Mouse (Mus musculus) lung, embryonic 16.5 days (tissue): ENCODE results near the gene Slc8a3. TPM values are rescaled to one million over a fixed set of nuclear protein-coding genes. Genes with fewer than 3 reads are reported as not detected.

Source experiments
- ATAC-seq: fragments of 200-750 bp; cut with Nextera tagmentation; 2 replicates; pipeline ENCODE4 v1.8.0; 2017; ENCODE audit warnings: low read depth, mild to moderate bottlenecking, moderate library complexity
- H3K27ac ChIP-seq: fragments of 300-500 bp; sonication (generic); 2 replicates; pipeline ENCODE4 v1.5.1; 2014; ENCODE audit warnings: mild to moderate bottlenecking, control low read depth, low read length
- H3K27me3 ChIP-seq: fragments of 300-500 bp; sonication (generic); 2 replicates; pipeline ENCODE4 v1.6.1; 2014; ENCODE audit warnings: low read depth, low read length, mixed read lengths; ENCODE audit not compliant: control insufficient read depth, insufficient read depth
- H3K36me3 ChIP-seq: fragments of 300-500 bp; sonication (generic); 2 replicates; pipeline ENCODE4 v1.6.1; 2014; ENCODE audit warnings: low read length; ENCODE audit not compliant: control insufficient read depth, insufficient read depth
- H3K4me1 ChIP-seq: fragments of 300-500 bp; sonication (generic); replicated peaks from 2 replicates; pipeline ENCODE4 v1.6.1; 2014; ENCODE audit warnings: low read length, mixed read lengths; ENCODE audit not compliant: control insufficient read depth, insufficient read depth
- H3K4me2 ChIP-seq: fragments of 300-500 bp; sonication (generic); 2 replicates; pipeline ENCODE4 v1.6.1; 2014; ENCODE audit warnings: low read depth, low read length, control low read depth
- H3K4me3 ChIP-seq: fragments of 300-500 bp; sonication (generic); 2 replicates; pipeline ENCODE4 v1.5.1; 2014; ENCODE audit warnings: mild to moderate bottlenecking, low read length, control low read depth
- H3K9ac ChIP-seq: fragments of 300-500 bp; sonication (generic); 2 replicates; pipeline ENCODE4 v1.6.1; 2014; ENCODE audit warnings: low read length, control low read depth
- H3K9me3 ChIP-seq: fragments of 300-500 bp; sonication (generic); 2 replicates; pipeline ENCODE4 v1.6.1; 2016; ENCODE audit warnings: low read length; ENCODE audit not compliant: control insufficient read depth
- WGBS: fragments of 180-500 bp; shearing (Covaris S2); extraction: QIAGEN DNeasy Blood & Tissue Kit; methylation state at CpG from one replicate; pipeline ENCODE4 v1.1.7; 2014; 5-methylcytosine and 5-hydroxymethylcytosine counted together
- polyA plus RNA-seq: library from polyadenylated mRNA; unstranded; fragments of >200 nt; fragmentation: Nextera tagmentation; extraction: Ambion mirVana; gene quantifications from 2 replicates; pipeline ENCODE4 v1.2.1, GENCODE M21; 2015

Gene Slc8a3
- polyA plus RNA-seq, 1 experiment from 2014 or later: 0.69 TPM

DNA sequence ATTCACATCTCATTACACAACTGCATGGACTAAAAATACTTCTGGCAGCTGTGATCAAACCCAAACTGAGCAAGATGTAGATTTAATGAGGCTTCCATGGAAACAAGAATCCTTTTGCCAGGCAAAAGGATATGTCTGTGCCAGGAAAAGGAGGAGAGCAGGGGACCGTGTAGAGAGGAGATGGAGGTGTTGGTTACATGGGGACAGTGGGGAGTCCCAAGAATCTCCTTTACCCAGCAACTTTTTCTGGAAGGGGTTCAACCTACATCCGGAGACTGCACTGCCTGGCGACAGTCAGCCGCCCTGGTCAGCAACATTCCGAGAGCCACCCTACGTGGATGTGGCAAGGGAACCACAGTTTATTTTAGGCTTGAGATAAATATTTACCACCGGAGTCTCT is 88.0 kb downstream of the Slc8a3 start:
- Histone ChIP-seq H3K27ac (no peak overlapping the region; the same call in 1 of the 2 replicates), H3K27me3 (no peaks in the 10 kb centered on the region), H3K36me3 (no peaks in the 10 kb centered on the region), H3K9me3 (no peaks in the 10 kb centered on the region), H3K4me1 (no peaks in the 10 kb centered on the region; the same call in 1 of the 2 replicates), H3K4me3 (no peak overlapping the region), H3K4me2 (no peak overlapping the region), H3K9ac (no peak overlapping the region)
- peak; percentile 89 for ATAC-seq
- 34% methylated on average over 7 of the region's 7 CpGs for WGBS

DNA sequence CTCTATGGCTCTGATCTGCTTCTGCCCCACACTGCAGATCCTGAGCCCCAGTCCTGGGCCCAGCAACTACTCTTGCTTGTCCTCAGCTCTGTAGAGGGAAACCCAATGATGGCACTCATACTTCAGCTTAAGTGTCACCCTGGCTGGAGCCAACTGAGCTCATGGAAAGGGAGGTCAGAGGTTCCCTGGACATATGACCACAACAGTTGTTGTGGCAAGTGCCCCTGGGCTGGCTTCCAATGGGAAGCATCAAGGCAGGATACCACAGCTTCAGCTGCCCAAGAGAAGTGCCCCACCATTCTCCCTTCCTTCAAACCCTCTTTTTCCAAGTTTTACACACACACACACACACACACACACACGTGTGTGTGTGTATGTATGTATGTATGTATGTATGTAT is 88.5 kb downstream of the Slc8a3 start:
- Histone ChIP-seq H3K9me3 (no peaks in the 10 kb centered on the region), H3K4me2 (no peak overlapping the region), H3K27me3 (no peaks in the 10 kb centered on the region), H3K4me3 (no peak overlapping the region), H3K9ac (no peak overlapping the region), H3K27ac (peak overlapping the region; percentile 8; the same call in 1 of the 2 replicates), H3K36me3 (no peaks in the 10 kb centered on the region), H3K4me1 (no peaks in the 10 kb centered on the region; the same call in 1 of the 2 replicates)
- ATAC-seq: no peak; the same call in 1 of the 2 replicates
- 64% methylated on average over 1 of the region's 1 CpGs for WGBS

DNA sequence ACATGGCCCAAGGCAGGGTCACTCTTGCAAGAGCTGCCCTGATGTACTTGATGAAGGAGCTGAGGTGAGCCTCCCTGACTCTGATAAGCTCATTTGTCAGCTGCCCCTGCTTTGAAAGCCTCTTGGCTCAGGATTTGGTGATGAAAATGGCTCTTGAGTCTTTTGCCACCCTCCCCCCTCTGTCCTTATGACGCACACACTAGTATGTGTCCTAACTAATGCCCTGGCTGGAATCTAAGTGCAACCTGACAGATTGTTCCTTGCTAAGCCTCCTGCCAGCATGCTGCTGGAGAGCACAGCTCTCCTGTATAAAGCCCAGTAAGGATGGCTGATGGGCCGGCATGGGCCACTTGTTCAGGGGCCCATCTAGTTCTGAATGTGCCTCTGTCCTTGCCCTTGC is 91.3 kb downstream of the Slc8a3 start:
- H3K9me3 ChIP-seq: no peaks in the 10 kb centered on the region
- no peak overlapping the region for H3K27ac ChIP-seq
- H3K4me3 ChIP-seq: no peak overlapping the region
- no peaks in the 10 kb centered on the region for H3K27me3 ChIP-seq
- H3K4me1 ChIP-seq: no peaks in the 10 kb centered on the region; the same call in 1 of the 2 replicates
- WGBS: 48% methylated on average over 2 of the region's 2 CpGs
- no peak overlapping the region for H3K9ac ChIP-seq
- no peaks in the 10 kb centered on the region for H3K36me3 ChIP-seq
- H3K4me2 ChIP-seq: no peak overlapping the region
- ATAC-seq: no peak

DNA sequence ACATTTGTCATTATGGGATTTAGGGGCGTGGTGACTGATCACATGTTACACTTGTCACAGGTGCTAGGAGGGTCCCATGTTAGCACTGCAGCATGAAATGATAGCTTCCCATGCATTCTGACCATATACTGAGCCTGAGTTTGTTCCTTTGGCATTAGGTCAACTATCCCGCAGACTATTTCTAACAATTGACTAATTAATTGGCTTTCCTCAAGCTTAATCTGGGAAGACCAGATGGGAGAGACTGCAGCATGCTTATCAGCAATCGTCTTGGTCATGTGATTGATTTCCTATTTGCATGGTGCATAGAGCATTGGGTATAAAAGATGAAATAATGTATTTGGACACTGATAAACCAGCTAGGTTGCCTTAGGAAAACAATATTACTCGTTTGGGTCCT is 91.9 kb downstream of the Slc8a3 start:
- H3K9me3 ChIP-seq: no peaks in the 10 kb centered on the region
- H3K4me3 ChIP-seq: no peak overlapping the region
- H3K9ac ChIP-seq: no peak overlapping the region
- no peak overlapping the region for H3K27ac ChIP-seq
- no peak for ATAC-seq
- 65% methylated on average over 4 of the region's 4 CpGs for WGBS
- no peaks in the 10 kb centered on the region for H3K36me3 ChIP-seq
- H3K4me2 ChIP-seq: no peak overlapping the region
- H3K4me1 ChIP-seq: no peaks in the 10 kb centered on the region; the same call in 1 of the 2 replicates
- H3K27me3 ChIP-seq: no peaks in the 10 kb centered on the region

DNA sequence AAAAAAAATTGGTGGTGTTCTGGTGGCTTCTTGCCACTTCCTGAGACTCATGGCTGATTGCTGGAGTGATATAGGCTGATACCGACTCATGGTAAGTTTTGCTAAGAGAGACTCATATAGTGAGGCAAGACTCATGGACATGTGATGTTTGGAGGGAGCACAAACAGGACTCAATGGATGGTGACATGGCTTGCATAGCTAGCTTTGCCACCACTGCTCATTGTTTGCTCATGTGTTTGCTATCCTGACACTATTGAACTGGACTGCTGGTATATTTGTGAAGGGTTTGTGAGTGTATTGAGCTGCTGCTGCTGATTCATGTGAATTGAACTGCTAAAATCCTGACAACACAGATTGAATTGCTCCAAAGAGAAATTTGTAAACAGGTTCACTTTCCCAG is 95.8 kb downstream of the Slc8a3 start:
- Histone ChIP-seq H3K27ac (no peak overlapping the region), H3K36me3 (no peaks in the 10 kb centered on the region), H3K27me3 (no peaks in the 10 kb centered on the region), H3K9me3 (no peaks in the 10 kb centered on the region), H3K4me3 (no peak overlapping the region), H3K9ac (no peak overlapping the region), H3K4me2 (no peak overlapping the region), H3K4me1 (no peaks in the 10 kb centered on the region)
- 97% methylated on average over 1 of the region's 1 CpGs for WGBS
- ATAC-seq: no peak

DNA sequence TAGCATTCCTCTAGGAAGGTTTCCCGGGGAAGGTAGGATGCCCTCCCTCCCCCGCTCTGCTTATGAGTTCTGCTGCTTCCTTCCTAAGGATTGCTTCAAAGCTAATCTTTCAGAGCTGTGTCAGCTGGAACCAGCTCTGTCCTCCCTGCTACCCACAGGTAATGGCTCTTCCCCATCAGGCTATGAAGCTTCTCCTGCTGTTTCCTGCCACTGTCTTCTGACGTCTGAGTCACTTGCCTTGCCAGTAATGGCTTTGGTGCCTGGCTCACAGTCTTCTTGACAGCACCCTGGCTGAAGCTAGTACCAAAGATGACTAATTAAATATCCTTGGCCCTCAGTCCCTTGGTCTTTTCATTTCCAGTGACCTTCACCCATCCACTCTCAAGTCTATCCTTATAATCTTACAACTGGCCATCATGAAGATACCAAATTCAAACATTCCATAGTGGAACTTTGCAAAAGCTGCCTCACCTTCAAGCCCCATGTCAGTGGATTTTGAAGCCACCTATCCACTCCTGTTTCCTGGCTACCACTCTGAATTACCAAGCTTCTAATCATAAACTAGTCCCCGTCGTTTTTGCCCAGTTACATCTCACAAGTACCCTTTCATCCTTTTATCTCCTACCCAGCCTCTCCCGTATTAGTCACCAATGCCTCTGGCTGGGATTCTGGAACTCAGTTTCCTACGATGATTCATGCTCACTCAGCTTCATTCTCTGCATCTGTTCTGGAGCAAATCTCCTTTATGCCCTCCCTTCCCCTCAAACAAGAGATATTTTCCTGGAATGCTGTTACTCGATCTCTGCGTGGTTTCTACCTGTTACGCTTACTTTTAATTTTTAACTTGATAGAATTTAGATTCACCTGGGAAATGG is 97.3 kb downstream of the Slc8a3 start:
- Histone ChIP-seq H3K4me1 (no peaks in the 10 kb centered on the region), H3K9ac (no peak overlapping the region), H3K27ac (no peak overlapping the region), H3K27me3 (no peaks in the 10 kb centered on the region), H3K4me2 (no peak overlapping the region), H3K4me3 (no peak overlapping the region), H3K9me3 (no peaks in the 10 kb centered on the region), H3K36me3 (no peaks in the 10 kb centered on the region)
- WGBS: 75% methylated on average over 10 of the region's 10 CpGs
- ATAC-seq: no peak

DNA sequence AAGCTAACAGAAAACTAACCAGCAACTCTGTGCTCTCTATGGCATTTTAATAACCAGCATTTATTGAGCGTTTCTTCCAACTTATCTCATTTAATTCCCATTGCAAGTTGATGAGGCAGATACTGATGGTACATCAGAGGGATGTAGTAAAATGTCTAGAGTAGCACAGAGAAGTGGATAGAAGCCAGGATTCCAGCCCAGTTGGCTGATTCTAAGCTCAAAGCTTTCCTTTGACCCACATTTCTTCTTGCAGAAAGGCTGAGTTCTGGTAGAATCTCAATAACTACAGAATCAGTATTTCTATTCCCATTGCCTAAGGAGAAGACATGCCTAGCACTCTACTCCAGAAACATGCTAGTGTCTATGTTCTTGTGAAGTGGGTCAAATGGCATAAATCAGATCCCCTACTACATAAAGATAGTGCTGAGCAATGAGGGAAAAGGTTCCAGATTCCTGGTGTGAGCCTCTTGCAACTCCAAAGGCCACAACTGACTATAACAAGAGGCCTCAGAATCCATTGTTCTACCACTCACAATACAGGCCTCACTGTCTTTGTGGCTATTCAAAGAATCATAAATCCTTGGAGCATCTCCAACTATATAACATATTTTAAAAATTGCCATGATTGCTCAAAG is 99.1 kb downstream of the Slc8a3 start:
- no peak for ATAC-seq
- Histone ChIP-seq H3K4me1 (no peaks in the 10 kb centered on the region), H3K27me3 (no peaks in the 10 kb centered on the region), H3K36me3 (no peaks in the 10 kb centered on the region), H3K4me2 (no peak overlapping the region), H3K9me3 (no peaks in the 10 kb centered on the region), H3K27ac (no peak overlapping the region), H3K9ac (no peak overlapping the region), H3K4me3 (no peak overlapping the region)
- WGBS: 75% methylated on average over 1 of the region's 1 CpGs

DNA sequence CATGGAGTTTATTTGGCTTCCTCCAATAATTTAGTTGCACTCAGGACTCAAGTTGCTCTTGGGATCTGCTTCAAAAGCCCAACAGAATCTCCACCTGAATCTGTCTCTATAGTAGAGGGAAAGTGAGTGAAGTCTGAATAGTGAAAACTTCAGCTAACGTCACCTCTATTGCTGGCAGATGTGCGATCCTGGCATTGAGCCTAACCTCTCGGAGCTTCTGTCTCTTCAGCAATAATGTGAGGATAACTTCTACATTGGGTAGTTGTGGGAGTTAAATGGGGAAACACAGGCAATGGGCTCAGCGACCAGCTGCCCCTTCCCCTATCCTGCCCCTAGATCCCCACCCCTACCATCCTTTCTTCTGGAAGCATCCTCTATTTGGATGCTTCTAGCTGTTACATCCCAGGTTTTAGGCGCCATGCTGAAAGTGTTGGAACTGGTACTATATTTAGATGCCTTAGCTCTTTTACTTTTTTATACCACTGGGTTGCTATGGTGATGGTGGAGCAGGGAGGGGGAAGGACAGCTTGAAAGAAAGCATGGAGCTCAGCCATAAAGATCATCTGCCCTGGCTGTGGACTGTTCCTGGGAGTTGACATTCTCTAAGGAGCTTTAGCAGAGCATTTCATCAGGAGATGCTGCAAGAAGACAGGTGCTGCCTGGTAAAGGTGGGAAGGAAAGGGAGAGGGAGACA is 105.1 kb downstream of the Slc8a3 start:
- Histone ChIP-seq H3K4me2 (no peak overlapping the region), H3K4me1 (no peaks in the 10 kb centered on the region), H3K36me3 (no peaks in the 10 kb centered on the region), H3K9ac (no peak overlapping the region), H3K27me3 (no peaks in the 10 kb centered on the region), H3K4me3 (no peak overlapping the region), H3K9me3 (no peaks in the 10 kb centered on the region), H3K27ac (no peak overlapping the region)
- ATAC-seq: no peak
- WGBS: 60% methylated on average over 5 of the region's 5 CpGs

DNA sequence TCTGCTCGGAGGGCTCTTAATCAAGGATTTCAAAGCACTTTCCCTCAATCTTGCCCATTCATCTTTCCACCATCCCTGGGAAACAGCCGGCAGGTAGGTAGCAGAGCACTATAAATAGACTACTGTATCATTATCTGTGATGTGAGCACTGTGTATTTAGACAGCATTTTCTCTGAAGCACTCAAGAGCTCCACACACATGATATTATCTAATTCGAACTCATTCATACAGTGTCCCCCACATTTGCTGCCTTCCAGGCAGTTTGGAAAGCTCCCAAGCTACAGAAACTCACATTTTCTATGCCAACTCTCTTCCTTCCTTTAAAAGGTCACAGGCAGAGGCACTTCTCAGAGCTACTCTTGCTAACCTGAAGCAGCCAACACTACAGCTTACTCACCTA is 106.4 kb downstream of the Slc8a3 start:
- Histone ChIP-seq H3K27me3 (no peaks in the 10 kb centered on the region), H3K4me3 (no peak overlapping the region), H3K9me3 (no peaks in the 10 kb centered on the region), H3K36me3 (no peaks in the 10 kb centered on the region), H3K4me2 (no peak overlapping the region), H3K9ac (no peak overlapping the region), H3K27ac (no peak overlapping the region), H3K4me1 (no peaks in the 10 kb centered on the region)
- 48% methylated on average over 3 of the region's 3 CpGs for WGBS
- no peak for ATAC-seq
